Mouse (Mus musculus) MN1 (cell line): Measurements from ENCODE around the gene Zkscan1.
A peak's percentile ranks its signal among the peaks of the same experiment; 100 is the strongest.
"Not testable (repeated sequence)": the region's sequence is repeated elsewhere in the genome, so short reads cannot be mapped to it uniquely, and the experiment has no call there.

Experiments used
- DNase-seq: peaks from one replicate; pipeline ENCODE4 v3.0.0-alpha.2; 2016; ENCODE audit warnings: low spot score

The Zkscan1 gene

GRCm38 (mm10) chr5:138084996-138085395, at the start of gene Zkscan1:
Gene Zkscan1, plus strand, starts transcription at chr5:138085084.
- DNase-seq, result peak; percentile 93

- not testable (repeated sequence) for DNase-seq
These were observed 32.0 kb upstream of the Zkscan1 start, which contains the start of gene Smok3c for GRCm38 (mm10) chr5:138052894-138053293. Gene Smok3c, plus strand, starts transcription at chr5:138053194.

GRCm38 (mm10) chr5:138073803-138074202, 11.1 kb upstream of the Zkscan1 start:
- DNase-seq, result no peak

- DNase-seq, result no peak
These were observed 9.2 kb upstream of the Zkscan1 start for GRCm38 (mm10) chr5:138075684-138076083.

- no peak for DNase-seq
These were observed 8.7 kb upstream of the Zkscan1 start for GRCm38 (mm10) chr5:138076148-138076547.

- no peak for DNase-seq
These were observed 4.4 kb upstream of the Zkscan1 start for GRCm38 (mm10) chr5:138080456-138080855.

GRCm38 (mm10) chr5:138081446-138081845, 3.4 kb upstream of the Zkscan1 start:
- no peak for DNase-seq

GRCm38 (mm10) chr5:138083318-138083900, 1.5 kb upstream of the Zkscan1 start:
- no peak for DNase-seq

GRCm38 (mm10) chr5:138083936-138084335, 948 bp upstream of the Zkscan1 start:
- no peak for DNase-seq

- no peak for DNase-seq
These were observed 377 bp upstream of the Zkscan1 start for GRCm38 (mm10) chr5:138084507-138084906.

- DNase-seq, result peak; percentile 39
These were observed 582 bp downstream of the Zkscan1 start for GRCm38 (mm10) chr5:138085421-138085911.

- no peak for DNase-seq
These were observed 2.0 kb downstream of the Zkscan1 start for GRCm38 (mm10) chr5:138086842-138087241.

GRCm38 (mm10) chr5:138088366-138088765, 3.5 kb downstream of the Zkscan1 start:
- no peak for DNase-seq

- DNase-seq, result no peak
These were observed 4.2 kb downstream of the Zkscan1 start for GRCm38 (mm10) chr5:138089108-138089551.

- no peak for DNase-seq
These were observed 5.4 kb downstream of the Zkscan1 start for GRCm38 (mm10) chr5:138090271-138090670.

- DNase-seq, result no peak
These were observed 5.9 kb downstream of the Zkscan1 start for GRCm38 (mm10) chr5:138090737-138091136.

- DNase-seq, result no peak
These were observed 7.9 kb downstream of the Zkscan1 start for GRCm38 (mm10) chr5:138092771-138093170.

GRCm38 (mm10) chr5:138094474-138094873, 9.6 kb downstream of the Zkscan1 start:
- DNase-seq, result no peak

- DNase-seq, result no peak
These were observed 20.1 kb downstream of the Zkscan1 start for GRCm38 (mm10) chr5:138104976-138105375.

- no peak for DNase-seq
These were observed 22.2 kb downstream of the Zkscan1 start for GRCm38 (mm10) chr5:138107130-138107529.

GRCm38 (mm10) chr5:138109847-138110396, 25.0 kb downstream of the Zkscan1 start:
- not testable (repeated sequence) for DNase-seq

- DNase-seq, result peak; percentile 95
These were observed 31.6 kb downstream of the Zkscan1 start, which contains the start of gene Zscan21 for GRCm38 (mm10) chr5:138116255-138117198. Gene Zscan21, plus strand, starts transcription at chr5:138116903.
